Mouse (Mus musculus): ENCODE data around the gene Aff3. TPM values are rescaled to one million over a fixed set of nuclear protein-coding genes. Genes with fewer than 3 reads are reported as not detected.
A peak's percentile ranks its signal among the peaks of the same experiment; 100 is the strongest.

Gene Aff3
- polyA plus RNA-seq, 1 experiment from 2014 or later, result 20.6 TPM

GRCm38 (mm10) chr1:38358797-38359349 is 305.9 kb downstream of the Aff3 start:
- 75% methylated on average over 26 of the region's 26 CpGs for WGBS
- no peaks in the 10 kb centered on the region for H3K36me3 ChIP-seq
- H3K9me3 ChIP-seq, result no peaks in the 10 kb centered on the region
- H3K27me3 ChIP-seq, result no peaks in the 10 kb centered on the region
- H3K27ac ChIP-seq, result no peak overlapping the region; the same call in 1 of the 2 replicates
- no peak overlapping the region for H3K4me3 ChIP-seq
- no peak overlapping the region for H3K4me2 ChIP-seq (replicated peaks)
- no peak for ATAC-seq (ENCODE audit: low FRiP score, low read depth)
- H3K9ac ChIP-seq, result no peak overlapping the region
- H3K4me1 ChIP-seq, result peaks cover 45% of the 10 kb centered on the region

GRCm38 (mm10) chr1:38357933-38358796 is 306.6 kb downstream of the Aff3 start:
- Histone ChIP-seq H3K4me2 (replicated peaks) (no peak overlapping the region), H3K9ac (no peak overlapping the region), H3K27me3 (no peaks in the 10 kb centered on the region), H3K4me1 (peaks cover 39% of the 10 kb centered on the region), H3K36me3 (no peaks in the 10 kb centered on the region), H3K9me3 (no peaks in the 10 kb centered on the region), H3K27ac (no peak overlapping the region; the same call in 1 of the 2 replicates), H3K4me3 (no peak overlapping the region)
- no peak for ATAC-seq (ENCODE audit: low FRiP score, low read depth)
- WGBS, result 46% methylated on average over 10 of the region's 10 CpGs

GRCm38 (mm10) chr1:38354585-38354984 is 310.2 kb downstream of the Aff3 start:
- no peak for ATAC-seq (ENCODE audit: low FRiP score, low read depth)
- Histone ChIP-seq H3K4me1 (peaks cover 33% of the 10 kb centered on the region), H3K4me2 (replicated peaks) (no peak overlapping the region), H3K4me3 (no peak overlapping the region), H3K27ac (no peak overlapping the region), H3K9me3 (no peaks in the 10 kb centered on the region), H3K27me3 (no peaks in the 10 kb centered on the region), H3K9ac (no peak overlapping the region), H3K36me3 (no peaks in the 10 kb centered on the region)
- 38% methylated on average over 4 of the region's 4 CpGs for WGBS

DNA sequence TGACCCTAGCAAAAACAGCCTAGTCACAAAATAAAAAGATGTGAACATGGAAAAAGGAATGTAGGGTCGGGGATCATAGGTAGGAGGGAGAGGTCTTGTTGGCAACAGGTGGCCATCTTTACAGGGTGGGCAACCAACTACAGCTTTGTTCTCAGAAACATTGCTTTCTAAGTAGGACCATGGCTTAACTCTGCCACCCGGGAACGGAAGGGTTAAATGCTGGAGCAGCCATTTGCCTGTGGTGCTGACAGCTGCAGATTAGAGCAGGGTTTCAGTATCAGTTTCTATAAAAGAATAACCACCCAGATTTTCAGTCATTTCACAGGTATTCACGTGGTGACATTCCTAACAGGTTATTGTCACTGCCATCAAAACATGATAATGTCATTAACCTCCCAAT is 317.4 kb downstream of the Aff3 start:
- Histone ChIP-seq H3K9me3 (no peaks in the 10 kb centered on the region), H3K27me3 (no peaks in the 10 kb centered on the region), H3K9ac (no peak overlapping the region), H3K4me3 (no peak overlapping the region), H3K27ac (no peak overlapping the region), H3K4me2 (replicated peaks) (no peak overlapping the region), H3K4me1 (peaks cover 20% of the 10 kb centered on the region), H3K36me3 (peaks cover 8% of the 10 kb centered on the region; the same call in 1 of the 2 replicates)
- WGBS, result 74% methylated on average over 4 of the region's 4 CpGs
- no peak for ATAC-seq (ENCODE audit: low FRiP score, low read depth)

- Histone ChIP-seq H3K27me3 (no peaks in the 10 kb centered on the region), H3K36me3 (no peaks in the 10 kb centered on the region), H3K4me3 (no peak overlapping the region), H3K4me1 (peaks cover 4% of the 10 kb centered on the region; the same call in 1 of the 2 replicates), H3K9me3 (no peaks in the 10 kb centered on the region), H3K4me2 (replicated peaks) (no peak overlapping the region), H3K27ac (no peak overlapping the region), H3K9ac (no peak overlapping the region)
- ATAC-seq (ENCODE audit: low FRiP score, low read depth), result no peak
- 91% methylated on average over 7 of the region's 7 CpGs for WGBS
Measured at GRCm38 (mm10) chr1:38334206-38334605, 330.5 kb downstream of the Aff3 start.

DNA sequence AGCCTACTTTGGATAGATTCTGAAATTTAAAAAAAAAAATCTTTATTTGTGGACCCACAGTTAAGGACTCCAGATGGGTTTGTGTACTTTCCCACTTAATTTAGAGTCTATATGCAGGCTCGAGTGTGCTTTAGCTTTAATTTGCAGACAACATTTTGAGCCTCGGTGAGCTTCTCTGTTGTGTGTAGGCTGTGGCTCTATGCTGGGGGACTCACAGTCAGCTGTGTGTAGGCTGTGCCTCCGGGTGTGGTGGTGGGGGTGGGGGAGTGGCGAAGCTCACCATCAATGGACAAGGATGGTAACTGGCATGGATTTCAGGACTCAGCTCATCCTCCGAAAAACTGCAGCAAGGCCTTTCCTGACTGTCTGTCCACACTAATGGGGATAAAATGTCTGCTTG is 331.8 kb downstream of the Aff3 start:
- Histone ChIP-seq H3K27me3 (no peaks in the 10 kb centered on the region), H3K4me3 (no peak overlapping the region), H3K4me1 (peaks cover 4% of the 10 kb centered on the region; the same call in 1 of the 2 replicates), H3K9me3 (no peaks in the 10 kb centered on the region), H3K27ac (no peak overlapping the region), H3K36me3 (peaks cover 3% of the 10 kb centered on the region), H3K9ac (no peak overlapping the region), H3K4me2 (replicated peaks) (no peak overlapping the region)
- WGBS, result 86% methylated on average over 5 of the region's 5 CpGs
- no peak for ATAC-seq (ENCODE audit: low FRiP score, low read depth)

- no peaks in the 10 kb centered on the region for H3K27me3 ChIP-seq
- no peak overlapping the region for H3K4me2 ChIP-seq (replicated peaks)
- WGBS, result 79% methylated on average over 5 of the region's 5 CpGs
- H3K36me3 ChIP-seq, result peaks cover 11% of the 10 kb centered on the region
- ATAC-seq (ENCODE audit: low FRiP score, low read depth), result no peak
- H3K9me3 ChIP-seq, result no peaks in the 10 kb centered on the region
- no peak overlapping the region for H3K9ac ChIP-seq
- H3K4me1 ChIP-seq, result peaks cover 24% of the 10 kb centered on the region
- H3K4me3 ChIP-seq, result no peak overlapping the region
- H3K27ac ChIP-seq, result no peak overlapping the region
Measured at GRCm38 (mm10) chr1:38324206-38324605, 340.5 kb downstream of the Aff3 start.

GRCm38 (mm10) chr1:38321861-38322260 is 342.9 kb downstream of the Aff3 start:
- 94% methylated on average over 8 of the region's 8 CpGs for WGBS
- Histone ChIP-seq H3K4me1 (peaks cover 33% of the 10 kb centered on the region), H3K36me3 (peaks cover 4% of the 10 kb centered on the region; the same call in 1 of the 2 replicates), H3K9me3 (no peaks in the 10 kb centered on the region), H3K4me3 (no peak overlapping the region), H3K4me2 (replicated peaks) (no peak overlapping the region), H3K27ac (no peak overlapping the region), H3K27me3 (no peaks in the 10 kb centered on the region), H3K9ac (no peak overlapping the region)
- ATAC-seq (ENCODE audit: low FRiP score, low read depth), result no peak

- H3K27ac ChIP-seq, result peak overlapping the region; percentile 12; the same call in 1 of the 2 replicates
- peaks cover 33% of the 10 kb centered on the region for H3K4me1 ChIP-seq
- WGBS, result 91% methylated on average over 2 of the region's 2 CpGs
- no peaks in the 10 kb centered on the region for H3K36me3 ChIP-seq
- no peaks in the 10 kb centered on the region for H3K9me3 ChIP-seq
- H3K9ac ChIP-seq, result no peak overlapping the region
- peak overlapping the region; percentile 51; the same call in 1 of the 2 replicates for H3K4me2 ChIP-seq (replicated peaks)
- H3K27me3 ChIP-seq, result no peaks in the 10 kb centered on the region
- ATAC-seq (ENCODE audit: low FRiP score, low read depth), result no peak
- no peak overlapping the region for H3K4me3 ChIP-seq
Measured at GRCm38 (mm10) chr1:38320971-38321305, 343.8 kb downstream of the Aff3 start.

DNA sequence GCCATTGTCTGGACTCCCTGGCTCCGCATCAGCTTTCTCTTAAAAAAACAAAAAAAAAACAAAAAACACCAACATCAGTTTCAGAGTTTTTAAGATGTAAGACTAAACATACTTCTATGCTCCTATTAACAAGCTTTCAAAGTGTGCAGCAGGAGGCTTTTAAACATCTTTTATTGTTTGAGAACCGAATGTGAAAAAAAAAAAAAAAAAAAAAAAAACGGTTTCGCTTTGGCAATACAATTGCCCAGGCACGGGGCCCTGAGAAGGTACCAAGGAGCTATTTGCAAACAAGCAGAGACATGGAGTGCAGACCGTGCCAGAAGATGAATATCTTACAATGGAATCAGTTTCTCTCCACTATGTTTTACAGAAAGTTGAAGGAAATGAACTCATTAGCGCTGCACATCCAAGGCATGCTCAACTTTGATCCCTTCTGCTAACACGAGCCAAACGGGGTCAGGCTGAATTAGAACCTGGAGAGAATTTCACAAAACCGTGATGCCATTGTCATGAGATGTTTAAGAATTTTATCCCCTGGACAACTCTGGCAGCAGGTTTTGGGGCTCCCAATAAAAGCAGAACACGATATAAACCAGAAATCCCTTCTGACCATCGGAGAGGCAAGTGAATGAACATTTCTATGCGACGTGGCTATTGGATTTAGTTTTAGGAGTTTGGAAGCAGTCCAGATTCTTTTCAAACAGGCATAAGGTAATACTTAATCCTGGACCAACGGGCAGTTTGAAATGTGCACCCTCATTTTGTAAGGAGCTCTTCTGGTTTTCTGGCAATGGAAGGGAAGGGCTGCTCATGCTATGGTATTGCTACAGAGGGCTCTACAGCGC is 344.4 kb downstream of the Aff3 start:
- Histone ChIP-seq H3K36me3 (no peaks in the 10 kb centered on the region), H3K9me3 (no peaks in the 10 kb centered on the region), H3K4me1 (peaks cover 33% of the 10 kb centered on the region), H3K27ac (peak overlapping the region; percentile 12; the same call in 1 of the 2 replicates), H3K9ac (no peak overlapping the region), H3K27me3 (no peaks in the 10 kb centered on the region), H3K4me2 (replicated peaks) (peak overlapping the region; percentile 51), H3K4me3 (no peak overlapping the region)
- WGBS, result 30% methylated on average over 16 of the region's 16 CpGs
- ATAC-seq (ENCODE audit: low FRiP score, low read depth), result peak; percentile 77; the same call in 1 of the 2 replicates

DNA sequence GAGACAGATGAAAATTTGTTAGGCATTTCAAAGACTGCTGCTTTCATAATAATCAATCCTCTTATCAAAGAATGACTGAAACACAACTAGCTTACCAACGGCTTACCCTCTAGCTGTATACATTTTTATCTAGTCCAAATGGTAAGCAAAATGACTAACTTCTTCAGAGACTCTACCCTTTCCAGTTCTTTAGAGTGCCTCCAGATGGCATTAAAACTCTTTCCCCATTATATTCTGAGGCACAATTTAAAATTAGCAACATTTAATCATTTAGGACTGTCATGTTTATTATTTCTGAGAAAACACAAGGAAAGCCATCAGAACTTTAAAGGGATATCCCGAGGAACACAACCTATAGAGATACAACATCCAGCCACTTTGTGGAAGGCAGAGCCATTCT is 346.1 kb downstream of the Aff3 start:
- ATAC-seq (ENCODE audit: low FRiP score, low read depth), result no peak
- no peaks in the 10 kb centered on the region for H3K9me3 ChIP-seq
- peaks cover 33% of the 10 kb centered on the region for H3K4me1 ChIP-seq
- no peak overlapping the region for H3K4me3 ChIP-seq
- WGBS, result 86% methylated on average over 2 of the region's 2 CpGs
- no peak overlapping the region for H3K4me2 ChIP-seq (replicated peaks)
- no peaks in the 10 kb centered on the region for H3K27me3 ChIP-seq
- no peak overlapping the region for H3K9ac ChIP-seq
- H3K27ac ChIP-seq, result no peak overlapping the region
- 0 out of 2 replicates have a peak, but pooled peaks cover 4% of the 10 kb centered on the region for H3K36me3 ChIP-seq

- Histone ChIP-seq H3K4me1 (peaks cover 30% of the 10 kb centered on the region), H3K4me3 (no peak overlapping the region), H3K4me2 (replicated peaks) (no peak overlapping the region), H3K9me3 (no peaks in the 10 kb centered on the region), H3K36me3 (0 out of 2 replicates have a peak, but pooled peaks cover 4% of the 10 kb centered on the region), H3K27me3 (no peaks in the 10 kb centered on the region), H3K27ac (no peak overlapping the region), H3K9ac (no peak overlapping the region)
- no peak for ATAC-seq (ENCODE audit: low FRiP score, low read depth)
- 75% methylated on average over 4 of the region's 4 CpGs for WGBS
Measured at GRCm38 (mm10) chr1:38315992-38316391, 348.8 kb downstream of the Aff3 start.

All from limb, embryonic 13.5 days (tissue).